Mouse (Mus musculus): ENCODE data around the gene Strn3.

- TF ChIP-seq GATA1 (IDR thresholded peaks at IDR 0.05; ENCODE audit: borderline replicate concordance, low read length) (no peak), FLI1 (IDR thresholded peaks at IDR 0.05; ENCODE audit: low read length) (no peak)
Measured at GRCm38 (mm10) chr12:51572651-51573050, 119.0 kb downstream of the Strn3 start.
